Mouse (Mus musculus): Measurements from ENCODE around the gene Samd5.

Gene Samd5

DNA sequence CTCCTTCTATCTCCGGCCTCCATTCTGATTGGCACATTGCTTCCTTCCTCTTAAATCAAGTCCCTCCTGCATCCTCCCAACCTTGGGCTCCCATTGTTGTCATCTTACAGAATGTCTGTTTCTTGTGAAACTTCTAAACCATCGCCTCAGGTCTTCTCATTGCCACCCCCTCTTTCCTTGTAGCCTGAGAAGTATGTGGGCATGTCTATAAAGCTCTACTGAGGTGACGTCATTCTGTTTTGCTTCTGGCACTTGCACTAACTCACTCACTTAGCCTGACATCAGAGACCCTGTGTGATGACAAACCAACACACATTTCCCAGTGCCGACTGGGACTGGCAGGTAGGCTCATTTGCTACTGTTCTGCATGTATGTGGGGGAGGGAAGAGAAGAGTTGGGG is 100.9 kb downstream of the Samd5 start:
- no peak for DNase-seq (ENCODE audit: low read depth)
